8 mouse cellular contexts compared by ENCODE assay signal in genomic region chr17:36958884-36959283, GRCm38 (mm10). TPM values are rescaled to one million over a fixed set of nuclear protein-coding genes. Genes with fewer than 3 reads are reported as not detected.
A peak's percentile ranks its signal among the peaks of the same experiment; 100 is the strongest.
DNase-seq lines count a peak whose midpoint lies in the region; ATAC-seq and TF ChIP-seq lines count a peak whose summit lies in the region.

No protein-coding gene starts in this region.

- WGBS in kidney, embryonic 15.5 days, result 9% methylated on average over 12 of the region's 12 CpGs
- 24% methylated on average over 12 of the region's 12 CpGs for WGBS in bone marrow, adult 2 months
- WGBS in hindbrain, embryonic 10.5 days, result 10% methylated on average over 12 of the region's 12 CpGs

- peak overlapping the region; percentile 74 for H3K9ac ChIP-seq in kidney, embryonic 15.5 days

- peak overlapping the region; percentile 78 for H3K4me2 ChIP-seq in kidney, embryonic 15.5 days

- no peaks in the 10 kb centered on the region for H3K27me3 ChIP-seq in kidney, embryonic 15.5 days
- no peaks in the 10 kb centered on the region for H3K27me3 ChIP-seq in hindbrain, embryonic 10.5 days (ENCODE audit: insufficient read depth, poor library complexity, severe bottlenecking)

- peaks cover 22% of the 10 kb centered on the region for H3K36me3 ChIP-seq in kidney, embryonic 15.5 days
- H3K36me3 ChIP-seq in hindbrain, embryonic 10.5 days, result peaks cover 18% of the 10 kb centered on the region

- TF ChIP-seq POLR2A in bone marrow, adult 2 months (IDR thresholded peaks at IDR 0.05; ENCODE audit: borderline replicate concordance, control insufficient read depth, low read depth, low read length), result no peak

- ATAC-seq in kidney, embryonic 15.5 days (replicated peaks; ENCODE audit: low FRiP score), result peak; percentile 24; the same call in 1 of the 2 replicates
- 0 out of 2 replicates have a peak, but pooled peaks have one; percentile 13 for ATAC-seq in megakaryocyte progenitor cell, adult 5-6 weeks (replicated peaks; ENCODE audit: poor library complexity)

- H3K27ac ChIP-seq in kidney, embryonic 15.5 days, result peak overlapping the region; percentile 85
- no peak overlapping the region for H3K27ac ChIP-seq in bone marrow, adult 2 months (ENCODE audit: control insufficient read depth, insufficient read depth, low read depth, low read length, poor library complexity)
- H3K27ac ChIP-seq in hindbrain, embryonic 10.5 days, result peak overlapping the region; percentile 92

- no peaks in the 10 kb centered on the region for H3K9me3 ChIP-seq in kidney, embryonic 15.5 days (replicated peaks)
- H3K9me3 ChIP-seq in hindbrain, embryonic 10.5 days, result no peaks in the 10 kb centered on the region

- TF ChIP-seq CTCF in bone marrow, adult 2 months (IDR thresholded peaks at IDR 0.05; ENCODE audit: control insufficient read depth, insufficient read depth, low read length), result no peak

- peak overlapping the region; percentile 76 for H3K4me3 ChIP-seq in kidney, embryonic 15.5 days (replicated peaks)
- peak overlapping the region; percentile 70 for H3K4me3 ChIP-seq in bone marrow, adult 2 months (replicated peaks; ENCODE audit: control insufficient read depth, low read depth, low read length)
- H3K4me3 ChIP-seq in hindbrain, embryonic 10.5 days, result peak overlapping the region; percentile 89

- no peak for DNase-seq in kidney, adult 18-20 months
- DNase-seq in hindbrain, embryonic 10.5 days (ENCODE audit: low spot score), result no peak
- DNase-seq in layer of hippocampus, postnatal 36 days, result no peak
- DNase-seq in layer of hippocampus, adult 18-20 months (ENCODE audit: low spot score in 2 of 2), result no peak
- DNase-seq in ovary, adult 18-20 months (ENCODE audit: low spot score), result no peak

- H3K4me1 ChIP-seq in kidney, embryonic 15.5 days, result peaks cover 15% of the 10 kb centered on the region
- H3K4me1 ChIP-seq in bone marrow, adult 2 months (ENCODE audit: control insufficient read depth, insufficient read depth, low read length), result no peaks in the 10 kb centered on the region; the same call in 1 of the 2 replicates
- peaks cover 19% of the 10 kb centered on the region for H3K4me1 ChIP-seq in hindbrain, embryonic 10.5 days (replicated peaks)

RNA-seq across cellular contexts. Expression of gene Znrd1as, which starts 0.5 kb away (rescaled TPM):
- 6.6 and 6.7 TPM in 2 replicates for polyA plus RNA-seq in kidney, embryonic 15.5 days (2015; fragmentation: Nextera tagmentation; extraction: Ambion mirVana)
- 4.0 and 7.8 TPM in 2 replicates for polyA plus RNA-seq in bone marrow, adult 2 months (2011; ENCODE audit: insufficient read depth, insufficient read length, low replicate concordance, missing spikeins)
- 8.6 and 9.6 TPM in 2 replicates for polyA plus RNA-seq in hindbrain, embryonic 10.5 days (2016; fragmentation: Nextera tagmentation; extraction: Ambion mirVana)
- total RNA-seq in megakaryocyte progenitor cell, adult 5-6 weeks (2015), result 3.3 and 5.5 TPM in 2 replicates
- 6.2 and 8.6 TPM in 2 replicates for total RNA-seq in megakaryocyte progenitor cell, adult 5-6 weeks (2017)
- 1 to 10 TPM; 6.1 to 8.8 TPM for total RNA-seq in layer of hippocampus, postnatal 36 days (2021)
- total RNA-seq in layer of hippocampus, adult 18-20 months (2021), result 1 to 10 TPM; 5.6 to 7.2 TPM

RNA-seq across cellular contexts. Expression of gene Znrd1, which starts 0.5 kb away (rescaled TPM):
- polyA plus RNA-seq in kidney, embryonic 15.5 days (2015; fragmentation: Nextera tagmentation; extraction: Ambion mirVana), result 93.2 and 95.6 TPM in 2 replicates
- 53.8 and 62.7 TPM in 2 replicates for polyA plus RNA-seq in bone marrow, adult 2 months (2011; ENCODE audit: insufficient read depth, insufficient read length, low replicate concordance, missing spikeins)
- 91.6 and 95.3 TPM in 2 replicates for polyA plus RNA-seq in hindbrain, embryonic 10.5 days (2016; fragmentation: Nextera tagmentation; extraction: Ambion mirVana)
- total RNA-seq in megakaryocyte progenitor cell, adult 5-6 weeks (2015), result 105 and 108 TPM in 2 replicates
- 37.2 and 53.9 TPM in 2 replicates for total RNA-seq in megakaryocyte progenitor cell, adult 5-6 weeks (2017)
- 10 to 100 TPM; 37.6 to 41.3 TPM for total RNA-seq in layer of hippocampus, postnatal 36 days (2021)
- total RNA-seq in layer of hippocampus, adult 18-20 months (2021), result 10 to 100 TPM; 31.3 to 37.2 TPM

RNA-seq across cellular contexts. Expression of gene Ppp1r11, which starts 7.3 kb away (rescaled TPM):
- 115 and 127 TPM in 2 replicates for polyA plus RNA-seq in kidney, embryonic 15.5 days (2015; fragmentation: Nextera tagmentation; extraction: Ambion mirVana)
- polyA plus RNA-seq in bone marrow, adult 2 months (2011; ENCODE audit: insufficient read depth, insufficient read length, low replicate concordance, missing spikeins), result 21.2 and 37.5 TPM in 2 replicates
- polyA plus RNA-seq in hindbrain, embryonic 10.5 days (2016; fragmentation: Nextera tagmentation; extraction: Ambion mirVana), result 162 and 178 TPM in 2 replicates
- 82.1 and 83.5 TPM in 2 replicates for total RNA-seq in megakaryocyte progenitor cell, adult 5-6 weeks (2015)
- total RNA-seq in megakaryocyte progenitor cell, adult 5-6 weeks (2017), result 57.1 and 87.6 TPM in 2 replicates
- 100 to 1,000 TPM; 132 to 138 TPM for total RNA-seq in layer of hippocampus, postnatal 36 days (2021)
- total RNA-seq in layer of hippocampus, adult 18-20 months (2021), result 100 to 1,000 TPM; 140 to 145 TPM

RNA-seq across cellular contexts. Expression of gene Rnf39, which starts 16.2 kb away (rescaled TPM):
- polyA plus RNA-seq in kidney, embryonic 15.5 days (2015; fragmentation: Nextera tagmentation; extraction: Ambion mirVana), result 0.13 and 0.53 TPM in 2 replicates
- polyA plus RNA-seq in bone marrow, adult 2 months (2011; ENCODE audit: insufficient read depth, insufficient read length, low replicate concordance, missing spikeins), result not detected in 2 replicates
- polyA plus RNA-seq in hindbrain, embryonic 10.5 days (2016; fragmentation: Nextera tagmentation; extraction: Ambion mirVana), result 1.2 and 1.5 TPM in 2 replicates
- not detected in 2 replicates for total RNA-seq in megakaryocyte progenitor cell, adult 5-6 weeks (2015)
- not detected in 2 replicates for total RNA-seq in megakaryocyte progenitor cell, adult 5-6 weeks (2017)
- total RNA-seq in layer of hippocampus, postnatal 36 days (2021), result 1 to 10 TPM; 4.4 to 7.3 TPM
- total RNA-seq in layer of hippocampus, adult 18-20 months (2021), result 1 to 10 TPM; 3.0 to 4.6 TPM

RNA-seq across cellular contexts. Expression of gene 2410137M14Rik, which starts 22.2 kb away (rescaled TPM):
- polyA plus RNA-seq in kidney, embryonic 15.5 days (2015; fragmentation: Nextera tagmentation; extraction: Ambion mirVana), result not detected in 2 replicates
- 1.8 TPM in 1 of 2 replicates, not detected in the other for polyA plus RNA-seq in bone marrow, adult 2 months (2011; ENCODE audit: insufficient read depth, insufficient read length, low replicate concordance, missing spikeins)
- not detected in 2 replicates for polyA plus RNA-seq in hindbrain, embryonic 10.5 days (2016; fragmentation: Nextera tagmentation; extraction: Ambion mirVana)
- total RNA-seq in megakaryocyte progenitor cell, adult 5-6 weeks (2015), result not detected in 2 replicates
- not detected in 2 replicates for total RNA-seq in megakaryocyte progenitor cell, adult 5-6 weeks (2017)
- not detected for total RNA-seq in layer of hippocampus, postnatal 36 days (2021)
- total RNA-seq in layer of hippocampus, adult 18-20 months (2021), result not detected
